Mouse (Mus musculus) left cerebral cortex, postnatal 4 days (tissue): ENCODE measurements around the gene Cables2. TPM values are rescaled to one million over a fixed set of nuclear protein-coding genes. Genes with fewer than 3 reads are reported as not detected.

Experiments
- DNase-seq: peaks from one replicate; pipeline ENCODE4 v3.0.0-alpha.2; 2022
- intact Hi-C: fragments of 180-260 bp; cut with DNase I; formaldehyde crosslinking; loops from one replicate; pipeline ENCODE4 v1.15.1; 2025
- total RNA-seq, 2 experiments: library from RNA; stranded (reverse); gene quantifications; 2 replicates each; pipeline ENCODE4 v1.2.3; 2021

Gene Cables2
- total RNA-seq: 10 to 100 TPM; 47.2 to 48.6 TPM

- intact Hi-C loops: loop anchor here (1.0 kb wide), 1 partner anchor 74 kb away; no protein-coding TSS in a partner anchor
- peak; percentile 96 for DNase-seq
Measured at GRCm38 (mm10) chr2:180273394-180274244, at the start of gene Cables2. Gene Cables2 (minus strand): TSS chr2:180273496.

- intact Hi-C loops: no loop called here
Measured at GRCm38 (mm10) chr2:180322674-180323355, 49.5 kb upstream of the Cables2 start.

GRCm38 (mm10) chr2:180320216-180320615 lies 46.9 kb upstream of the Cables2 start:
- intact Hi-C loops: no loop called here
- no peak for DNase-seq

More at GRCm38 (mm10) chr2:180322674-180323355, 49.5 kb upstream of the Cables2 start:
- no peak for DNase-seq

GRCm38 (mm10) chr2:180317591-180317990 lies 44.3 kb upstream of the Cables2 start:
- no peak for DNase-seq
- intact Hi-C loops: no loop called here

GRCm38 (mm10) chr2:180314292-180314691 lies 41.0 kb upstream of the Cables2 start:
- intact Hi-C loops: no loop called here
- no peak for DNase-seq

- no peak for DNase-seq
- intact Hi-C loops: no loop called here
Measured at GRCm38 (mm10) chr2:180311147-180311546, 37.9 kb upstream of the Cables2 start.

GRCm38 (mm10) chr2:180307680-180308079 lies 34.4 kb upstream of the Cables2 start:
- intact Hi-C loops: no loop called here
- no peak for DNase-seq

- intact Hi-C loops: no loop called here
- peak; percentile 80 for DNase-seq
Measured at GRCm38 (mm10) chr2:180306423-180307168, 33.3 kb upstream of the Cables2 start.

GRCm38 (mm10) chr2:180306009-180306408 lies 32.7 kb upstream of the Cables2 start:
- intact Hi-C loops: no loop called here
- no peak for DNase-seq

GRCm38 (mm10) chr2:180305490-180305889 lies 32.2 kb upstream of the Cables2 start:
- DNase-seq: no peak
- intact Hi-C loops: no loop called here

GRCm38 (mm10) chr2:180304554-180304953 lies 31.3 kb upstream of the Cables2 start:
- intact Hi-C loops: no loop called here
- DNase-seq: no peak

GRCm38 (mm10) chr2:180303468-180303867 lies 30.2 kb upstream of the Cables2 start:
- intact Hi-C loops: no loop called here
- no peak for DNase-seq

GRCm38 (mm10) chr2:180302201-180302600 lies 28.9 kb upstream of the Cables2 start:
- intact Hi-C loops: no loop called here
- no peak for DNase-seq

GRCm38 (mm10) chr2:180300771-180301170 lies 27.5 kb upstream of the Cables2 start:
- DNase-seq: no peak
- intact Hi-C loops: no loop called here

GRCm38 (mm10) chr2:180300252-180300651 lies 27.0 kb upstream of the Cables2 start:
- DNase-seq: no peak
- intact Hi-C loops: no loop called here

GRCm38 (mm10) chr2:180292906-180293305 lies 19.6 kb upstream of the Cables2 start:
- intact Hi-C loops: no loop called here
- DNase-seq: no peak

- intact Hi-C loops: no loop called here
- DNase-seq: no peak
Measured at GRCm38 (mm10) chr2:180292026-180292425, 18.7 kb upstream of the Cables2 start.

GRCm38 (mm10) chr2:180291566-180291965 lies 18.3 kb upstream of the Cables2 start:
- intact Hi-C loops: no loop called here
- DNase-seq: no peak

GRCm38 (mm10) chr2:180290503-180290902 lies 17.2 kb upstream of the Cables2 start:
- intact Hi-C loops: no loop called here
- no peak for DNase-seq

GRCm38 (mm10) chr2:180289440-180290108 lies 16.3 kb upstream of the Cables2 start, which contains the start of gene Rbbp8nl:
Gene Rbbp8nl (minus strand): TSS chr2:180289879.
- intact Hi-C loops: no loop called here
- DNase-seq: no peak
